Mouse (Mus musculus) stomach, embryonic 16.5 days (tissue): Measurements from ENCODE around the gene Npc1l1. TPM values are rescaled to one million over a fixed set of nuclear protein-coding genes. Genes with fewer than 3 reads are reported as not detected.

Experiments used
- ATAC-seq: fragments of 200-750 bp; cut with Nextera tagmentation; 2 replicates; pipeline ENCODE4 v1.8.0; 2017; ENCODE audit warnings: moderate number of reproducible peaks, moderate TSS enrichment; ENCODE audit not compliant: insufficient read depth, low FRiP score
- H3K27ac ChIP-seq: fragments of 300-500 bp; sonication (generic); 2 replicates; pipeline ENCODE4 v1.5.1; 2014; ENCODE audit warnings: low read length
- H3K27me3 ChIP-seq: fragments of 300-500 bp; sonication (generic); 2 replicates; pipeline ENCODE4 v1.6.1; 2014; ENCODE audit warnings: low read length, control low read depth, mixed read lengths; ENCODE audit not compliant: control insufficient read depth, insufficient read depth
- H3K36me3 ChIP-seq: fragments of 300-500 bp; sonication (generic); 2 replicates; pipeline ENCODE4 v1.6.1; 2014; ENCODE audit warnings: low read length; ENCODE audit not compliant: control insufficient read depth, insufficient read depth
- H3K4me1 ChIP-seq: fragments of 300-500 bp; sonication (generic); 2 replicates; pipeline ENCODE4 v1.6.1; 2014; ENCODE audit warnings: low read length, control low read depth, mixed read lengths; ENCODE audit not compliant: control insufficient read depth, insufficient read depth
- H3K4me2 ChIP-seq: fragments of 300-500 bp; sonication (generic); 2 replicates; pipeline ENCODE4 v1.6.1; 2014; ENCODE audit warnings: low read depth, low read length, mixed read lengths
- H3K4me3 ChIP-seq: fragments of 300-500 bp; sonication (generic); replicated peaks from 2 replicates; pipeline ENCODE4 v1.5.1; 2014; ENCODE audit warnings: mild to moderate bottlenecking, low read length
- H3K9ac ChIP-seq: fragments of 300-500 bp; sonication (generic); 2 replicates; pipeline ENCODE4 v1.6.1; 2014; ENCODE audit warnings: low read length
- H3K9me3 ChIP-seq: fragments of 300-500 bp; sonication (generic); replicated peaks from 2 replicates; pipeline ENCODE4 v1.6.1; 2016; ENCODE audit warnings: low read length, control low read depth; ENCODE audit not compliant: control insufficient read depth
- WGBS: fragments of 180-500 bp; shearing (Covaris S2); extraction: QIAGEN DNeasy Blood & Tissue Kit; methylation state at CpG from one replicate; pipeline ENCODE4 v1.1.7; 2014; 5-methylcytosine and 5-hydroxymethylcytosine counted together
- polyA plus RNA-seq: library from polyadenylated mRNA; unstranded; fragments of >200 nt; fragmentation: Nextera tagmentation; extraction: Ambion mirVana; gene quantifications from 2 replicates; pipeline ENCODE4 v1.2.1, GENCODE M21; 2015

Gene Npc1l1
- polyA plus RNA-seq, result 3.5 and 3.8 TPM in 2 replicates

DNA sequence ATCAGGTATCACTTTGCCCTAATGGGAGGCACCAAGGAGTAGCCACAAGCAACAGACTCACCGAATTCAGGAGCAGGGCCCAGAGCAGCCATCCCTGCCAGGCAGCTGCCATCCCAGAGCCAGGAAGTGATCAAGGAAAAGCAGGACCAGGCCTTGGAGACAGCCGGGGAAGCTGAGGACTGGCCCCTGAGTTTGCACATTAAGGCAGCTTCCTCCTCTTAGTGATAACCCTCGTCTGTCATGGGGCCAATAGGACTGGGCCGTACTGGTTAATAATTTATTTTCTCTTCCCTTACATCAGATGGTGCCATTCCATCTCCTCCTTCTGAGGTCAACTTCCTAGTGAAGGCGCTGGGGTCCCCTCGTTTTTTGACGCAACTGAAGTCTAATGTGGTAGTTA is at the start of gene Npc1l1:
TSS of gene Npc1l1 (minus strand) at position 132 of the 400 bp plus-strand sequence.
- no peak within 1 kb of the TSS for H3K4me3 ChIP-seq
- peak; percentile 27; the same call in 1 of the 2 replicates for ATAC-seq
- H3K9me3 ChIP-seq, result 0 out of 2 replicates have a peak, but pooled peaks cover 4% of the 10 kb centered on the region
- H3K4me1 ChIP-seq, result no peaks in the 10 kb centered on the region
- no peak within 1 kb of the TSS for H3K4me2 ChIP-seq
- H3K27me3 ChIP-seq, result no peaks in the 10 kb centered on the region
- WGBS, result 65% methylated on average over 7 of the region's 7 CpGs
- no peaks in the 10 kb centered on the region for H3K36me3 ChIP-seq
- no peak within 1 kb of the TSS for H3K27ac ChIP-seq
- no peak within 1 kb of the TSS for H3K9ac ChIP-seq

DNA sequence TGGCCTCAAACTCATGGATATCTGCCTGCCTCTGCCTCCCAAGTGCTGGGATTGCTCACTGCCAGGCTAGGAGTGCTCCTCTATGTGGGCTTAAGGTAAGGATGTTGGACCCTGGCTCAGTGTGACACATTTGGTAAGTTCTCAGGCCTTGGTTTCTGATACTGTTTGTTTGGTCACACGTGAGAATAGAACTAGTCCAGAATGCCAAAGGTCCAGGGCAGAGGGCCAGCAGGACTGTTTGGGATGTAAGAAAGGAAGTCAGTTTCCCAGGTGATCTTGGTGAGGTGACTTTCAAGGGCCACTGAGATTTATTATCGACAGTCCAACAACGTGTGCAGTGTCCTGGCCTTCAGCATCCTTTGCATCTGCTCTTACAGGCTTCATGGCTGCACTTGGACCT is 46.5 kb upstream of the Npc1l1 start:
- no peaks in the 10 kb centered on the region for H3K27me3 ChIP-seq
- no peak overlapping the region for H3K4me2 ChIP-seq
- 74% methylated on average over 3 of the region's 3 CpGs for WGBS
- ATAC-seq, result no peak
- H3K27ac ChIP-seq, result no peak overlapping the region
- H3K4me3 ChIP-seq, result no peak overlapping the region
- no peaks in the 10 kb centered on the region for H3K9me3 ChIP-seq
- peaks cover 4% of the 10 kb centered on the region; the same call in 1 of the 2 replicates for H3K36me3 ChIP-seq
- peaks cover 18% of the 10 kb centered on the region for H3K4me1 ChIP-seq
- H3K9ac ChIP-seq, result no peak overlapping the region

DNA sequence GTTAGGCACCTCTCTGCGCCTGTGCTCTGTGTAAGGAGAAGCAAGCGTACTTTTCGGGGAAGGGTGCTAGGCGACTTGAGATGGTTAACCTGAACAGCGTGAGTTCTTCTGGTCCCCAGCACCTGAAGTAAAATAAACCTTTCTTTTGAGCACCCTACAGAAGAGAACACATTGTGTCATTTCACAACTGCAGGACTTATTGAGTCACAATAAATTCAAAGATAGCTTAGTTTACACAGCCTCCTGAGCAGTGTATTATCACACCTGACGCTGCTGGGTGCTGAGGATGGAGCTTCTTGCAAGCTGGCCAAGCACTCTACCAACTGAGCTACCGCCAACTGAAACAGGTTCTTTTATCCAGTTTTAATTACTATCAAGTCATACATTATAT is 45.1 kb upstream of the Npc1l1 start:
- Histone ChIP-seq H3K9ac (peak overlapping the region; percentile 74), H3K27ac (no peak overlapping the region; the same call in 1 of the 2 replicates), H3K4me3 (peak overlapping the region; percentile 91), H3K9me3 (no peaks in the 10 kb centered on the region), H3K4me1 (peaks cover 18% of the 10 kb centered on the region), H3K4me2 (peak overlapping the region; percentile 93), H3K27me3 (no peaks in the 10 kb centered on the region), H3K36me3 (peaks cover 8% of the 10 kb centered on the region; the same call in 1 of the 2 replicates)
- WGBS, result 22% methylated on average over 7 of the region's 7 CpGs
- no peak for ATAC-seq

DNA sequence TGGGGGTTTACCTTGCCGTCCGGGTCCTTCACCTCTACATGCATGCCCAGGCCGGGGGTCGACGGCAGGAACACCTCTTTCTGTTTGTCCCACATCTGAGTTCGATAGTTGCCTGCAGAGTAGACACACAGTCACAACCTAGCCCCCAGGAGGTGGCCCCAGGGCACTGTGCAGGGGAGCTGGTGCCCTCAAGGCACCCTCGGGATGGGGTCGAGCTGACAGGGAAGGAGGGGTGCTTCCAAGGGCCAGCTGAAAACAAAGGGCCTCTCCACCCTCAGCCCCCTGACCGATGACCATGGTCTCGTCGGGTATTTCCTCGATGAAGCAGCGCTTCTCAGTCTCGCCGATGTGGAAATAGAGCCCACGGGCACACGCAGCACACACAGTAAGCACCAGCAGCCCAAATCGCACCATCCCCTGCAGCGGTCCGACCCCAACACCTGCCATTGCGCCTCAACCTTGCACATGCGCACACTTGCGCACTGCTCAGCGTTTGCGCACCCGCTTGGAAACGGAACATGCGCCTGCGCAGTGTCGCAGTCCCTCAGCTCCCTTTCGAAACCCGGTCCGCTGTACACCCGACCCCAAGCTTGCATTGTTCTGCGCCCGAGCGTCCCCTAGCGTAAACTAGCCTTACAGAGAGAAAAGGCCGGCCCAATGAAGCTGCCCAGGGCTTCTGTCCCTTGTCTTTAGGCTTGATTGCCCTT is 44.6 kb upstream of the Npc1l1 start, which contains the start of gene Tmed4:
TSS of gene Tmed4 (minus strand) at position 484 of the 707 bp plus-strand sequence.
- Histone ChIP-seq H3K4me1 (peaks cover 18% of the 10 kb centered on the region), H3K4me2 (peak within 1 kb of the TSS; percentile 93), H3K36me3 (peaks cover 8% of the 10 kb centered on the region; the same call in 1 of the 2 replicates), H3K27ac (peak within 1 kb of the TSS; percentile 10; the same call in 1 of the 2 replicates), H3K27me3 (no peaks in the 10 kb centered on the region), H3K9ac (peak within 1 kb of the TSS; percentile 95), H3K4me3 (peak within 1 kb of the TSS; percentile 91), H3K9me3 (no peaks in the 10 kb centered on the region)
- ATAC-seq, result peak; percentile 98
- WGBS, result under 1% methylated on average over 39 of the region's 39 CpGs

DNA sequence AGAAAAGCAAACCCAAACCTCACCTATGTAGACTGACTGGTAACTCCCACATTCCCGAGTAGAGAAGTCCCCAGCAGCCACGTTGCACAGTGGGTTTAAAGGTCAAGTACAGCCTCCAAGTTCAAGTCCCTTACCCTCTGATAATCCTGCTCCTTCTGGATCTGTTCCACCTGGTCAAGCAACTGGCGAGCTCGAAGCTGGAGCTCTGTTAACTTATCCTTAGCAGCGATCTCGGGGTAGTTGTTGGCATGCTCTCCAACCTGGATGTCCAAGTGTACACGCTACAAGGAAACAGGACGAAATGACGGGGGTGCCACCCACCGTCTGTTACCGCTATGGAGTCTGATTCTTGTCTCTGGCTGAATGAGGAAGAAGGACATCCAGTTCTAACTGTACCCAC is 43.7 kb upstream of the Npc1l1 start:
- Histone ChIP-seq H3K4me2 (peak overlapping the region; percentile 93), H3K9me3 (no peaks in the 10 kb centered on the region), H3K9ac (peak overlapping the region; percentile 95), H3K4me3 (peak overlapping the region; percentile 91), H3K4me1 (peaks cover 18% of the 10 kb centered on the region), H3K36me3 (peaks cover 8% of the 10 kb centered on the region; the same call in 1 of the 2 replicates), H3K27me3 (no peaks in the 10 kb centered on the region), H3K27ac (no peak overlapping the region)
- ATAC-seq, result peak; percentile 19; the same call in 1 of the 2 replicates
- 46% methylated on average over 11 of the region's 11 CpGs for WGBS

DNA sequence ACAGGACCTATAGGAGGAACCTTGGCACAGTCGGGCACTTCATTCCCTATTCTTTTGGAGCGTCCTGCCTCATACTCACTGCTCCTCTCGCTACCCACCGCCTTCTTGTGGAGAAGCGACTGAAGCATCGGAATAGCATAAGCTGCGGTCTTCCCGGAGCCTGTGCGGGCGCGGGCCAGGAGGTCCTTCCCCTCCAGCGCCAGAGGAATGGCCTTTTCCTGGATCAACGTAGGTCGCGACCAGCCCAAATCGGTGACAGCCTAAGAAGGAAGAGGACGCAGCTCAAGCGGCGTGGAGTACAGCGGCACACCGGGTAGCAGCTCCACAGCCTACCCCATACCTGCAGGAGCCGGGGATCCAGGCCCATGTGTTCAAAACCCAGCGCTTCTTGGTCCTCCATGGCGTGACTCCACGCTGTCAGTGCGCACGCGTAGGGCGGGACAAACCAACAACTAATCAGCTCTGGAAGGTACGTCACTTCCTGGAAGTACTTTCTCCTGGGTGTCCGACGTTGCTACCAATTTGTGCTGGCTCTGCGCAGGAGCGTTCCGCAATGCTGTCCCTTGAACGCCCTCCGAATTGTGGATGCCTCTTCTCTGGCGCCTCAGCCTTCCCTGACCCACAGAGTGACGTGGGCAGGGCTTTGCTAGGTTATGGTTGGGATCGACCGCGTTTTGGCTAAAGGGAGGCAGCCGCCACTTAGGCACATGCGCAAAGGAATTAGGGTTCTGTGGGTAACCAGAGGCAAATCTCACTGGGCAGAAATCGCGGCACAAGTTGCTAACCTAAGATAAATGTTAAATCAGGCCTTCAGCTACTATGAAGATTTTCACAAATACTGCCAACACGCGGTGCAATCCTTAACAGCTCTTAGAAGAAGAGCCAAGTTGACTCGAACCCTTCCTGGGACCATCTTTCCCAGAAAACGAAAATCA is 37.6 kb upstream of the Npc1l1 start, which contains the start of gene Ddx56:
TSS of gene Ddx56 (minus strand) at position 453 of the 935 bp plus-strand sequence.
- 2% methylated on average over 50 of the region's 50 CpGs for WGBS
- H3K9me3 ChIP-seq, result no peaks in the 10 kb centered on the region

DNA sequence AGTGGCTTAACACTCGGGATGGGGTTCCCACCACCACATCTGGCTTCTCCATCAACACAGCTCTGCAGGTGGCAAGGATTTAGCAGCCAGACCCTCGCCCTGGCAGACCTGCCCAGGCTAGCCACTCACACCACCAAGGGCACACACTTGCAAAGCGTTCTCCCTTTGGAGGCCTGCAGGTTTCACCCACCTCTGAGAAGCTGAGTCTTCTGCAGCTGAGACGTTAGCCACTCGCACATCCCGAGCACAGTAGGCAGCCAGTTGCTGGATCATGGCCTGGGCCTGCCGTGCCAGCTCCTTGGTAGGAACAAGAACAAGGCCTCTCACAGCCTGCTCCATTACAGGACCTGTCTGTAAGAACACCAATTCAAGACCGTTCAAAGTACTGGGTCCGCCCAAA is 36.7 kb upstream of the Npc1l1 start:
- H3K9me3 ChIP-seq, result no peaks in the 10 kb centered on the region
- H3K36me3 ChIP-seq, result peaks cover 24% of the 10 kb centered on the region
- H3K4me2 ChIP-seq, result peak overlapping the region; percentile 82
- H3K4me1 ChIP-seq, result peaks cover 6% of the 10 kb centered on the region; the same call in 1 of the 2 replicates
- peak overlapping the region; percentile 73 for H3K9ac ChIP-seq
- peak overlapping the region; percentile 56 for H3K4me3 ChIP-seq
- ATAC-seq, result no peak
- no peak overlapping the region for H3K27ac ChIP-seq
- 65% methylated on average over 9 of the region's 9 CpGs for WGBS
- no peaks in the 10 kb centered on the region for H3K27me3 ChIP-seq

More for the DNA sequence above, 37.6 kb upstream of the Npc1l1 start, which contains the start of gene Ddx56:
- peak; percentile 98 for ATAC-seq
- Histone ChIP-seq H3K9ac (peak within 1 kb of the TSS; percentile 73), H3K27me3 (no peaks in the 10 kb centered on the region), H3K4me2 (peak within 1 kb of the TSS; percentile 82), H3K36me3 (peaks cover 27% of the 10 kb centered on the region), H3K4me3 (peak within 1 kb of the TSS; percentile 56), H3K4me1 (peaks cover 6% of the 10 kb centered on the region; the same call in 1 of the 2 replicates), H3K27ac (peak within 1 kb of the TSS; percentile 95)

DNA sequence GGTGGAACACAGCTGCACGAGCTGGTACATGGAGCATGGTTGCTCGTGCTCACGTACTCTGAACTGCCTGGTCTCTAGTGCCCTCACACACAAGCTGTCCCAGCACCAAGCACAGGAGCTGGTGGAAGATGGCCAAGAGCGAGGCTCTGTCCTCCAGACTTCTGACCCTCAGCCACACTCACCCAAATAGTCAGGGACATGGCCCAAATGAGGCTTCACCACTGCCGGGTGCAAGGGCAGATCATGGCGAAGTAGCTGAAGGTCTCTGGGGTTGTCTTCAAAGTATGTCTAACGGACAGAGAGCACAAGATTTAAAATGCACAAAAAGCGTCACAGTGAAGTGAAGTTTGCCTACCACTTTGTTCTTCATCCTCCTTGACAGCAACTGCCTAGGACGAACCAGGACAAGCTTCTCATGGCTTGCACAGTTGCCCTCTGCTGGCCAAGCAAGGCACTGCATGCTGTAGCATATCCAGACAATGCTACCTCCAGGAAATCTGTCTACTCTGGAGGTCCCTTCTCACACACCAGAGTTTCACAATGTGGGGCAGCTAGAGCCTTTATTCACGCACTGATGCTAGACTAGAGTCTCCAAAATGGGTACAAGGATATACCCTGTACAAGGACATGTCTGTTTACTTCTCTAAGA is 31.6 kb upstream of the Npc1l1 start:
- H3K4me3 ChIP-seq, result no peak overlapping the region
- no peak overlapping the region for H3K27ac ChIP-seq
- 0 out of 2 replicates have a peak, but pooled peaks have one; percentile 38 for ATAC-seq
- H3K36me3 ChIP-seq, result peaks cover 33% of the 10 kb centered on the region
- H3K4me2 ChIP-seq, result no peak overlapping the region
- H3K9me3 ChIP-seq, result no peaks in the 10 kb centered on the region
- no peak overlapping the region for H3K9ac ChIP-seq
- 73% methylated on average over 10 of the region's 10 CpGs for WGBS
- no peaks in the 10 kb centered on the region for H3K27me3 ChIP-seq
- H3K4me1 ChIP-seq, result 0 out of 2 replicates have a peak, but pooled peaks cover 3% of the 10 kb centered on the region
